Mouse (Mus musculus): Measurements from ENCODE around the gene Alox12.

Gene Alox12

DNA sequence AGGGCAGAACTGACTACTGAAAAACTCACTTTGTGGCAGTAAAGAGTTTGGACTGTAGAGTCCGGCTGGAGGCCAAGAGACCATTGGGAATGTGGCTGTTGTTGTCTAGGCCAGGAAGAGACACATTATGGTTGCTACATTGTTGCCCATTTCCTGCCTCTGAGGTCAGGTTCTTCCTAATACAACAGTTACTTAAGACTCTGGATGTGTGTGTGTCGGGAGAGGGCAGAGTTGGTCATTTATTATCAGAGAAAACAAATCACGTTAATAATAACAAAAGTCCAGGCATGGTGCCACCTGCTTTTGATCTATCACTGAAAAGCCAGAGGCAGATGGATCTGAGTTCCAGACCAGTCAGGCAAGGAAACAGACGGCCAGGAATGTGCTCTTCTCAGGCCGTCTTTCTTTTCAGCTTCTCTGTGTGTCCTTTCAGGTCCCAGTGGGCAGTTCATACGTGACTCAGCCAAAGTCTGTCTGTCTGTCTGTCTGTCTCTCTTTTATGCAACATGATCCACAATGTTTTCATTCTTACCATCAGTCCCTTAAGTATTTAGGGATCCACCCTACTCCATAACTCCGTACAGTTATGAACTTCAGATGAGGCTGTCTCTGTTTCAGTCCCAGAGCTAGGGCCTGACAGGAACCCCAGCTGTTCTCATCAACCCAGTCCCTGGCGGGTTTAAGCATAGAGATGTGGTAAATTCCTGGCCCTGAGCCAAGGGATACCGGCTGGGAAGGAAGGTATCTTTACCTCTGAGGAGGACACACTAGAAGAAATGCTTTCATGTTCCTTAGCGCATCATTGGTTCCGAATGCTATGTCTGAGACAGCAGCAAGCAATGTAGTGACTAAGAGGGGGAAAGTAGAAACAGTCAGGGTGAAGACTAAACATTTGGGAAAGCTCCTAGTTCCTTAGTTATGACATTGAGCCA lies 61.5 kb downstream of the Alox12 start:
- DNase-seq (ENCODE audit: low read depth, low spot score): no peak

DNA sequence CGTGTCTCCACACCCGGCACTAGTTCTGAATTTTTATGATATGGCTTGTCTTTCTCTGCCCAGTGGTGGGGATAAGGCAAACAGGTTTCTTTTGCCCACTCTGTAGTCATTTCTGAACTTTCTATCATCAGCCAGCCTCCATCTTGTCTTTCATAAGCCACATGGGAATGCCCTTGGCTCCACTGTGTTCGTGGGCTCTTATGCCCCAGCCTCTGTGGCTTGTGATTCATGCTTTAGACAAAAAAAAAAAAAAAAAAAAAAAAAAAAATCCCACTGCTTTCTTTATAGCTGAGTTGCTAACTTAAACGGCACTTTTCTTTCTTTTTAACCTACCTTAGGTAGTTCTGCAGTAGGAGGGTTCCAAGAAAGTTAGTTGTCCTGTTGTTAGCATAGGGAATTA lies 63.0 kb downstream of the Alox12 start:
- DNase-seq (ENCODE audit: low read depth, low spot score): no peak

Data from c-Kit-negative CD71-positive TER-119-positive erythroid progenitor cells, embryonic 14.5 days (primary cell).